Mouse (Mus musculus): Measurements from ENCODE around the gene Calr.
"Not testable (repeated sequence)": the region's sequence is repeated elsewhere in the genome, so short reads cannot be mapped to it uniquely, and the experiment has no call there.

The Calr gene

GRCm38 (mm10) chr8:84844397-84845070, 2.2 kb downstream of the Calr start:
- DNase-seq (ENCODE audit: low spot score): no peak

- DNase-seq (ENCODE audit: low spot score): no peak
Measured at GRCm38 (mm10) chr8:84841514-84841913, 5.2 kb downstream of the Calr start.

- peak; percentile 85 for DNase-seq (ENCODE audit: low spot score)
Measured at GRCm38 (mm10) chr8:84840248-84840999, 6.3 kb downstream of the Calr start, which contains the start of gene Rad23a. TSS of gene Rad23a (minus strand) at chr8:84840665.

- no peak for DNase-seq (ENCODE audit: low spot score)
Measured at GRCm38 (mm10) chr8:84839875-84840247, 6.9 kb downstream of the Calr start.

GRCm38 (mm10) chr8:84839411-84839810, 7.3 kb downstream of the Calr start:
- DNase-seq (ENCODE audit: low spot score): no peak

GRCm38 (mm10) chr8:84838513-84838912, 8.2 kb downstream of the Calr start:
- peak; percentile 80 for DNase-seq (ENCODE audit: low spot score)

GRCm38 (mm10) chr8:84837912-84838470, 8.7 kb downstream of the Calr start:
- no peak for DNase-seq (ENCODE audit: low spot score)

- no peak for DNase-seq (ENCODE audit: low spot score)
Measured at GRCm38 (mm10) chr8:84837149-84837911, 9.4 kb downstream of the Calr start.

- no peak for DNase-seq (ENCODE audit: low spot score)
Measured at GRCm38 (mm10) chr8:84834866-84835855, 11.6 kb downstream of the Calr start.

- DNase-seq (ENCODE audit: low spot score): no peak
Measured at GRCm38 (mm10) chr8:84834002-84834865, 12.5 kb downstream of the Calr start.

- no peak for DNase-seq (ENCODE audit: low spot score)
Measured at GRCm38 (mm10) chr8:84832759-84833742, 13.7 kb downstream of the Calr start.

GRCm38 (mm10) chr8:84832034-84832717, 14.6 kb downstream of the Calr start:
- DNase-seq (ENCODE audit: low spot score): peak; percentile 84

GRCm38 (mm10) chr8:84831490-84831889, 15.2 kb downstream of the Calr start, which contains the start of gene Gadd45gip1:
TSS of gene Gadd45gip1 (plus strand) at chr8:84831522.
- peak; percentile 80 for DNase-seq (ENCODE audit: low spot score)

- not testable (repeated sequence) for DNase-seq (ENCODE audit: low spot score)
Measured at GRCm38 (mm10) chr8:84826518-84826917, 20.2 kb downstream of the Calr start.

- DNase-seq (ENCODE audit: low spot score): no peak
Measured at GRCm38 (mm10) chr8:84825636-84826035, 21.1 kb downstream of the Calr start.

- no peak for DNase-seq (ENCODE audit: low spot score)
Measured at GRCm38 (mm10) chr8:84823653-84824052, 23.1 kb downstream of the Calr start.

GRCm38 (mm10) chr8:84822723-84823122, 24.0 kb downstream of the Calr start, which contains the start of gene Dand5:
TSS of gene Dand5 (minus strand) at chr8:84822823.
- DNase-seq (ENCODE audit: low spot score): no peak

- DNase-seq (ENCODE audit: low spot score): no peak
Measured at GRCm38 (mm10) chr8:84816117-84816516, 30.6 kb downstream of the Calr start.

Measured in spleen, adult 12 weeks (tissue).